Mouse (Mus musculus): ENCODE measurements around the gene Mbnl1. TPM values are rescaled to one million over a fixed set of nuclear protein-coding genes. Genes with fewer than 3 reads are reported as not detected.
A peak's percentile ranks its signal among the peaks of the same experiment; 100 is the strongest.

The Mbnl1 gene
- total RNA-seq, 2 experiments from 2014 or later = 495 to 592 TPM

- TF ChIP-seq CTCF (IDR thresholded peaks at IDR 0.05) = no peak
- H3K4me3 ChIP-seq = peak overlapping the region; percentile 84
- peak overlapping the region; percentile 99 for H3K27ac ChIP-seq
- intact Hi-C loops (cut with DNase I) = no loop called here
- DNase-seq = peak; percentile 29
Observed at GRCm38 (mm10) chr3:60499157-60499578, 26.5 kb downstream of the Mbnl1 start.

- no peak for DNase-seq
- intact Hi-C loops (cut with DNase I) = loop anchor here (1.0 to 5.0 kb wide), 3 partner anchors 28 to 102 kb away; no protein-coding TSS in a partner anchor
- no peak for TF ChIP-seq CTCF (IDR thresholded peaks at IDR 0.05)
- H3K4me3 ChIP-seq = peak overlapping the region; percentile 84
- peak overlapping the region; percentile 99 for H3K27ac ChIP-seq
Observed at GRCm38 (mm10) chr3:60499718-60500450, 27.3 kb downstream of the Mbnl1 start.

- Histone ChIP-seq H3K4me3 (peak overlapping the region; percentile 84), H3K27ac (peak overlapping the region; percentile 99)
- TF ChIP-seq CTCF (IDR thresholded peaks at IDR 0.05) = 0 out of 2 replicates have a peak, but pooled peaks have one; percentile 16
- peak; percentile 94 for DNase-seq
- intact Hi-C loops (cut with DNase I) = loop anchor here (1.0 to 5.0 kb wide), 4 partner anchors 27 to 101 kb away; no protein-coding TSS in a partner anchor
Observed at GRCm38 (mm10) chr3:60500571-60501527, 28.2 kb downstream of the Mbnl1 start.

- intact Hi-C loops (cut with DNase I) = loop anchor here (1.0 to 5.0 kb wide), 3 partner anchors 30 to 101 kb away; no protein-coding TSS in a partner anchor
- peak; percentile 87 for DNase-seq
- H3K27ac ChIP-seq = peak overlapping the region; percentile 99
- TF ChIP-seq CTCF (IDR thresholded peaks at IDR 0.05) = no peak
- H3K4me3 ChIP-seq = peak overlapping the region; percentile 84
Observed at GRCm38 (mm10) chr3:60501561-60502151, 29.0 kb downstream of the Mbnl1 start.

GRCm38 (mm10) chr3:60502155-60502987 is 29.7 kb downstream of the Mbnl1 start:
- no peak for DNase-seq
- intact Hi-C loops (cut with DNase I) = loop anchor here (5.0 kb wide), 2 partner anchors 95 to 100 kb away; no protein-coding TSS in a partner anchor
- TF ChIP-seq CTCF (IDR thresholded peaks at IDR 0.05) = no peak
- Histone ChIP-seq H3K27ac (peak overlapping the region; percentile 99), H3K4me3 (peak overlapping the region; percentile 84)

- Histone ChIP-seq H3K4me3 (peak overlapping the region; percentile 84), H3K27ac (peak overlapping the region; percentile 99)
- DNase-seq = no peak
- intact Hi-C loops (cut with DNase I) = loop anchor here (5.0 kb wide), 2 partner anchors 96 to 99 kb away; no protein-coding TSS in a partner anchor
- TF ChIP-seq CTCF (IDR thresholded peaks at IDR 0.05) = no peak
Observed at GRCm38 (mm10) chr3:60503196-60503595, 30.6 kb downstream of the Mbnl1 start.

GRCm38 (mm10) chr3:60504775-60505430 is 32.3 kb downstream of the Mbnl1 start:
- Histone ChIP-seq H3K4me3 (peak overlapping the region; percentile 84), H3K27ac (peak overlapping the region; percentile 99)
- no peak for DNase-seq
- intact Hi-C loops (cut with DNase I) = loop anchor here (5.0 kb wide), 2 partner anchors 97 to 98 kb away; no protein-coding TSS in a partner anchor
- TF ChIP-seq CTCF (IDR thresholded peaks at IDR 0.05) = no peak

GRCm38 (mm10) chr3:60506821-60507220 is 34.2 kb downstream of the Mbnl1 start:
- Histone ChIP-seq H3K4me3 (peak overlapping the region; percentile 13), H3K27ac (peak overlapping the region; percentile 99)
- DNase-seq = no peak
- no peak for TF ChIP-seq CTCF (IDR thresholded peaks at IDR 0.05)
- intact Hi-C loops (cut with DNase I) = no loop called here

- Histone ChIP-seq H3K27ac (peak overlapping the region; percentile 99), H3K4me3 (peak overlapping the region; percentile 19; the same call in 1 of the 2 replicates)
- DNase-seq = no peak
- intact Hi-C loops (cut with DNase I) = no loop called here
- no peak for TF ChIP-seq CTCF (IDR thresholded peaks at IDR 0.05)
Observed at GRCm38 (mm10) chr3:60507496-60507895, 34.9 kb downstream of the Mbnl1 start.

- peak overlapping the region; percentile 35 for H3K4me3 ChIP-seq
- intact Hi-C loops (cut with DNase I) = loop anchor here (2.0 kb wide), 1 partner anchor 21 kb away; no protein-coding TSS in a partner anchor
- TF ChIP-seq CTCF (IDR thresholded peaks at IDR 0.05) = no peak
- H3K27ac ChIP-seq = peak overlapping the region; percentile 99
- DNase-seq = no peak
Observed at GRCm38 (mm10) chr3:60507979-60508378, 35.3 kb downstream of the Mbnl1 start.

- DNase-seq = no peak
- intact Hi-C loops (cut with DNase I) = no loop called here
- peak overlapping the region; percentile 99 for H3K27ac ChIP-seq
- TF ChIP-seq CTCF (IDR thresholded peaks at IDR 0.05) = no peak
- H3K4me3 ChIP-seq = peak overlapping the region; percentile 60; the same call in 1 of the 2 replicates
Observed at GRCm38 (mm10) chr3:60511197-60511596, 38.6 kb downstream of the Mbnl1 start.

Data from gastrocnemius, adult 2 months (tissue).